Mouse (Mus musculus) ES-E14 (cell line): ENCODE data around the gene Brca2.

Source experiments
- CHD2 ChIP-seq: IDR thresholded peaks from 2 replicates; pipeline ENCODE4 v1.6.1; 2014; ENCODE audit warnings: mild to moderate bottlenecking, low read depth, low read length, inconsistent platforms
- HCFC1 ChIP-seq: IDR thresholded peaks from 2 replicates; pipeline ENCODE4 v1.6.1; 2012; ENCODE audit warnings: low read length, inconsistent platforms, borderline replicate concordance; ENCODE audit not compliant: insufficient read depth
- MAFK ChIP-seq: IDR thresholded peaks from 2 replicates; pipeline ENCODE4 v1.6.1; 2014; ENCODE audit warnings: mild to moderate bottlenecking, low read depth, low read length, inconsistent platforms; ENCODE audit not compliant: insufficient read depth
- ZC3H11A ChIP-seq: IDR thresholded peaks from 2 replicates; pipeline ENCODE4 v1.6.1; 2012; ENCODE audit warnings: low read depth, mild to moderate bottlenecking, inconsistent platforms, low read length, borderline replicate concordance
- ZNF384 ChIP-seq: IDR thresholded peaks from 2 replicates; pipeline ENCODE4 v1.6.1; 2012; ENCODE audit warnings: low read depth, low read length, inconsistent platforms

- no peak for TF ChIP-seq CHD2
- TF ChIP-seq MAFK, result no peak
- no peak for TF ChIP-seq ZC3H11A
- TF ChIP-seq HCFC1, result no peak
- TF ChIP-seq ZNF384, result no peak
Measured at GRCm38 (mm10) chr5:150601441-150602230, 79.2 kb downstream of the Brca2 start.
